ENCODE assay signal across 11 mouse cellular contexts in the genomic region with DNA sequence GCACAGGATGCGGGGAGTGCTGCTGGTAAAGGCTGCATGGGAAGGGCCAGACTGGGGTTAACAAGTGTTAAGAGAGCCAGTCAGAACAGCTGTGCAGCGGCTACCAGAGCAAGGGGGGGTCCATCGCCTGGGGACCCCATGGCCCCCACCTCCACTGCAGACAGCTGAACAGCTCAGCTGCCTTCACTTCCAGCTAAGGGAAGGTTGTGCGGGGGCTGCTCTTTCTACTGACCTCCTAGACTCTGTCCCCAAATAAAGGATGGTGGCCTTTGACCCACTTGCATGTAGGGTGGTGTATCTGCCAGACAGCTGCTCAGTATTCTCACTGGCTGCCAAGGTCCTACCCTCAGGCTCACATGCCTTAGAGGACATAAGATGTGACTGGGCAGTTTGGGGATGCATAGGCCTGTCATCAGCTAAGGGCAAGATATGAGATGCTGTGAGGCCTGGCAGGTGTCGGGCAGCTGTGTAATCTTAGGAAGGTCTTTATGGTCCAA. TPM values are rescaled to one million over a fixed set of nuclear protein-coding genes. Genes with fewer than 3 reads are reported as not detected.
DNase-seq lines count a peak whose midpoint lies in the region; TF ChIP-seq lines count a peak whose summit lies in the region.
"Had no signal": no experiment of that assay in that cellular context is flagged by ENCODE, and none has a peak within 500 bp of the region (broad histone marks: within the 10 kb centered on the region; RNA-seq: fewer than 3 reads in every experiment).

No protein-coding gene starts in this region.

- intact Hi-C loops in heart, postnatal 25 days (cut with DNase I): no loop called here
- intact Hi-C loops in gastrocnemius, postnatal 14 days (cut with DNase I; ENCODE audit: low total_unique reads): no loop called here

- peak; percentile 63 to 70 for DNase-seq in heart, adult 18-20 months
- DNase-seq in heart, postnatal 25 days (ENCODE audit: low spot score): no peak
- DNase-seq in gastrocnemius, postnatal 14 days: peak; percentile 62
- DNase-seq in kidney, postnatal 14 days: peak; percentile 36
- no peak for DNase-seq in adrenal gland, adult 18-20 months (ENCODE audit: low spot score in 2 of 2)
- no peak for DNase-seq in cerebellum, postnatal 10 days
- DNase-seq in c-Kit-positive CD71-positive TER-119-positive erythroid progenitor cells, embryonic 14.5 days (ENCODE audit: low spot score): no peak
- DNase-seq: cerebellum, adult 9-10 months; right cerebral cortex, adult 18-20 months had no signal

- TF ChIP-seq CTCF in E14TG2a.4 (conservative IDR thresholded peaks at IDR 0.05; ENCODE audit: low read length): no peak

- no peaks in the 10 kb centered on the region for H3K27me3 ChIP-seq in E14TG2a.4 (ENCODE audit: insufficient read depth, low read length)
- H3K27me3 ChIP-seq: stomach, embryonic 15.5 days had no signal

- peak overlapping the region; percentile 35; the same call in 1 of the 2 replicates for H3K4me3 ChIP-seq in E14TG2a.4 (replicated peaks; ENCODE audit: low read length)
- H3K4me3 ChIP-seq: stomach, embryonic 15.5 days had no signal

- peaks cover 39% of the 10 kb centered on the region for H3K4me1 ChIP-seq in E14TG2a.4 (replicated peaks; ENCODE audit: low read depth, low read length)

- peaks cover 50% of the 10 kb centered on the region for H3K36me3 ChIP-seq in E14TG2a.4 (ENCODE audit: insufficient read depth, low read length)
- H3K36me3 ChIP-seq: stomach, embryonic 15.5 days had no signal

- no peaks in the 10 kb centered on the region for H3K9me3 ChIP-seq in E14TG2a.4 (ENCODE audit: low read length)
- H3K9me3 ChIP-seq: stomach, embryonic 15.5 days had no signal

RNA-seq across cellular contexts. Expression of gene Klhl26, which starts 9.5 kb away (rescaled TPM):
- total RNA-seq in heart, adult 18-20 months (2021): 1 to 10 TPM; 8.4 to 9.7 TPM
- 1 to 10 TPM; 7.6 to 7.7 TPM for total RNA-seq in heart, postnatal 25 days (2021)
- 1 to 10 TPM; 5.4 TPM for total RNA-seq in gastrocnemius, postnatal 14 days (2021)
- 10 to 100 TPM; 26.0 to 27.0 TPM for total RNA-seq in adrenal gland, adult 18-20 months (2021)

RNA-seq across cellular contexts. Expression of gene Tmem59l, which starts 19.9 kb away (rescaled TPM):
- total RNA-seq in heart, adult 18-20 months (2021): not detected
- total RNA-seq in heart, postnatal 25 days (2021): not detected
- not detected for total RNA-seq in gastrocnemius, postnatal 14 days (2021)
- 10 to 100 TPM; 20.4 to 26.4 TPM for total RNA-seq in adrenal gland, adult 18-20 months (2021)

RNA-seq across cellular contexts. Expression of gene Crlf1, which starts 25.7 kb away (rescaled TPM):
- total RNA-seq in heart, adult 18-20 months (2021): under 1 TPM; 0.20 to 0.62 TPM
- total RNA-seq in heart, postnatal 25 days (2021): under 1 TPM; 0.34 to 0.81 TPM
- 1 to 10 TPM; 1.5 to 1.9 TPM for total RNA-seq in gastrocnemius, postnatal 14 days (2021)
- 1 to 10 TPM in 1 of 2 experiments, under 1 TPM in 1; 0.74 to 1.6 TPM for total RNA-seq in adrenal gland, adult 18-20 months (2021)

RNA-seq across cellular contexts. Expression of gene Crtc1, which starts 27.9 kb away (rescaled TPM):
- total RNA-seq in heart, adult 18-20 months (2021): 1 to 10 TPM; 7.8 to 9.0 TPM
- total RNA-seq in heart, postnatal 25 days (2021): 10 to 100 TPM; 10.3 to 10.6 TPM
- total RNA-seq in gastrocnemius, postnatal 14 days (2021): 1 to 10 TPM; 6.4 to 7.4 TPM
- 10 to 100 TPM; 19.3 to 22.3 TPM for total RNA-seq in adrenal gland, adult 18-20 months (2021)

RNA-seq across cellular contexts. Expression of gene Rex1bd, which starts 39.3 kb away (rescaled TPM):
- 100 to 1,000 TPM; 113 to 128 TPM for total RNA-seq in heart, adult 18-20 months (2021)
- total RNA-seq in heart, postnatal 25 days (2021): 100 to 1,000 TPM; 102 TPM
- 100 to 1,000 TPM; 118 to 122 TPM for total RNA-seq in gastrocnemius, postnatal 14 days (2021)
- total RNA-seq in adrenal gland, adult 18-20 months (2021): 100 to 1,000 TPM; 155 to 174 TPM

Comparison
In these comparisons a context has a peak if more than half of its experiments do, and no peak if none do; other contexts are left out.
1. DNase-seq: peak in heart, adult 18-20 months (2 of 2), gastrocnemius, postnatal 14 days (single experiment) and kidney, postnatal 14 days (single experiment); none in heart, postnatal 25 days (single experiment), adrenal gland, adult 18-20 months (0 of 2), cerebellum, postnatal 10 days (0 of 2) and c-Kit-positive CD71-positive TER-119-positive erythroid progenitor cells, embryonic 14.5 days (single experiment).
2. RNA of gene Tmem59l, which starts 19.9 kb away (total RNA-seq): 20.4 to 26.4 TPM in adrenal gland, adult 18-20 months; not detected in heart, adult 18-20 months, not detected in heart, postnatal 25 days and not detected in gastrocnemius, postnatal 14 days; every median in the first group is over 10 times any median in the second.